Mouse (Mus musculus): ENCODE measurements around the gene Lnpep.

GRCm38 (mm10) chr17:17621586-17621985 lies 3.3 kb downstream of the Lnpep start:
- TF ChIP-seq CTCF (IDR thresholded peaks at IDR 0.05; ENCODE audit: control insufficient read depth, insufficient read depth, low read length), result no peak
- no peak for TF ChIP-seq POLR2A (IDR thresholded peaks at IDR 0.05; ENCODE audit: borderline replicate concordance, control insufficient read depth, low read depth, low read length)

Data from bone marrow, adult 2 months (tissue).